Mouse (Mus musculus) cerebellum, adult (tissue): ENCODE data around the gene Sema3b.
A peak's percentile ranks its signal among the peaks of the same experiment; 100 is the strongest.

Source experiments
- ATAC-seq: cut with Nextera tagmentation; 2 replicates; pipeline ENCODE4 v1.9.2; 2017; ENCODE audit warnings: mild to moderate bottlenecking, moderate library complexity, mixed read lengths; ENCODE audit not compliant: insufficient number of reproducible peaks, low FRiP score, low TSS enrichment

Gene Sema3b

GRCm38 (mm10) chr9:107618098-107618497 is 9.1 kb upstream of the Sema3b start:
- ATAC-seq = no peak

GRCm38 (mm10) chr9:107617461-107617860 is 8.4 kb upstream of the Sema3b start:
- no peak for ATAC-seq

GRCm38 (mm10) chr9:107615035-107615434 is 6.0 kb upstream of the Sema3b start:
- ATAC-seq = no peak

GRCm38 (mm10) chr9:107612945-107613569 is 4.0 kb upstream of the Sema3b start:
- no peak for ATAC-seq

GRCm38 (mm10) chr9:107612191-107612944 is 3.3 kb upstream of the Sema3b start:
- ATAC-seq = peak; percentile 88

GRCm38 (mm10) chr9:107611456-107612190 is 2.6 kb upstream of the Sema3b start:
- ATAC-seq = no peak; the same call in 1 of the 2 replicates

GRCm38 (mm10) chr9:107609433-107609830 is 403 bp upstream of the Sema3b start:
- ATAC-seq = no peak

GRCm38 (mm10) chr9:107607653-107608245 is 1.3 kb downstream of the Sema3b start:
- ATAC-seq = no peak

GRCm38 (mm10) chr9:107607036-107607435 is 2.0 kb downstream of the Sema3b start:
- ATAC-seq = no peak

GRCm38 (mm10) chr9:107606591-107606990 is 2.4 kb downstream of the Sema3b start:
- no peak for ATAC-seq

- ATAC-seq = no peak
Observed at GRCm38 (mm10) chr9:107605041-107605661, 3.9 kb downstream of the Sema3b start.

- no peak for ATAC-seq
Observed at GRCm38 (mm10) chr9:107603251-107603650, 5.8 kb downstream of the Sema3b start.

- peak; percentile 51; the same call in 1 of the 2 replicates for ATAC-seq
Observed at GRCm38 (mm10) chr9:107602068-107602648, 6.9 kb downstream of the Sema3b start.

GRCm38 (mm10) chr9:107601275-107601674 is 7.8 kb downstream of the Sema3b start:
- no peak for ATAC-seq

GRCm38 (mm10) chr9:107600745-107601144 is 8.3 kb downstream of the Sema3b start:
- no peak for ATAC-seq

GRCm38 (mm10) chr9:107599842-107600241 is 9.2 kb downstream of the Sema3b start:
- ATAC-seq = no peak

GRCm38 (mm10) chr9:107599433-107599832 is 9.6 kb downstream of the Sema3b start:
- no peak for ATAC-seq

GRCm38 (mm10) chr9:107598385-107598784 is 10.6 kb downstream of the Sema3b start:
- no peak for ATAC-seq

GRCm38 (mm10) chr9:107596619-107597569 is 12.1 kb downstream of the Sema3b start:
- no peak for ATAC-seq
